ENCODE assay signal across 13 mouse cellular contexts in the genomic region with DNA sequence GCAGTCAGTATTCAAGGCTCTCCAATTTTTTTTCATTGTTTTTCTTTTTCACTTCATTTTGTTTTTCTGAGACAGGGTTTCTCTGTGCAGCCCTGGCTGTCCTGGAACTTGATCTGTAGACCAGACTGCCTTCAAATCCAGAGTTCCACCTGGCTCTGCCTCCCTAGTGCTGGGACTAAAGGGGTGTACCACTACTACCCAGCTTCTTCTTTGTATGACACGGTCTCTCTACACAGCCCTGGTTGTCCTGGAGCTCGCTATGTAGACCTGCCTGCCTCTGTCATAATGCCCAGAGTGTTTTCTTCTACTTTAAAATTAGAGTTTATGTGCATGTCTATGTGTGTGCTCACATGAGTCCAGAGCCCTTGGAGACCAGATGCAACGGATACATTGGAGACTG. TPM values are rescaled to one million over a fixed set of nuclear protein-coding genes. Genes with fewer than 3 reads are reported as not detected.
DNase-seq lines count a peak whose midpoint lies in the region; ATAC-seq and TF ChIP-seq lines count a peak whose summit lies in the region.
"Had no signal": no experiment of that assay in that cellular context is flagged by ENCODE, and none has a peak within 500 bp of the region (broad histone marks: within the 10 kb centered on the region; RNA-seq: fewer than 3 reads in every experiment).

No protein-coding gene starts in this region.

- H3K36me3 ChIP-seq in heart, embryonic 16.5 days (ENCODE audit: control insufficient read depth, insufficient read depth) = no peaks in the 10 kb centered on the region
- no peaks in the 10 kb centered on the region for H3K36me3 ChIP-seq in lung, embryonic 16.5 days (ENCODE audit: control insufficient read depth, insufficient read depth, low read length)
- H3K36me3 ChIP-seq in embryonic facial prominence, embryonic 13.5 days = no peaks in the 10 kb centered on the region
- no peaks in the 10 kb centered on the region for H3K36me3 ChIP-seq in liver, embryonic 15.5 days (replicated peaks)
- H3K36me3 ChIP-seq in hindbrain, embryonic 12.5 days = no peaks in the 10 kb centered on the region
- H3K36me3 ChIP-seq: midbrain, embryonic 13.5 days; neural tube, embryonic 13.5 days had no signal

- no peak overlapping the region for H3K4me3 ChIP-seq in heart, embryonic 16.5 days (ENCODE audit: low read length)
- H3K4me3 ChIP-seq in lung, embryonic 16.5 days (ENCODE audit: low read length) = no peak overlapping the region
- H3K4me3 ChIP-seq in lung, adult 2 months (replicated peaks; ENCODE audit: extremely low read depth, low read depth, low read length) = no peak overlapping the region
- H3K4me3 ChIP-seq in embryonic facial prominence, embryonic 13.5 days = no peak overlapping the region
- no peak overlapping the region for H3K4me3 ChIP-seq in liver, embryonic 15.5 days (replicated peaks)
- H3K4me3 ChIP-seq in hindbrain, embryonic 12.5 days = no peak overlapping the region
- H3K4me3 ChIP-seq: midbrain, embryonic 13.5 days; neural tube, embryonic 13.5 days had no signal

- 66% methylated on average over 3 of the region's 3 CpGs for WGBS in heart, embryonic 16.5 days
- WGBS in lung, embryonic 16.5 days = 65% methylated on average over 3 of the region's 3 CpGs
- WGBS in lung, adult 2 months = 81% methylated on average over 3 of the region's 3 CpGs
- 78% methylated on average over 3 of the region's 3 CpGs for WGBS in embryonic facial prominence, embryonic 13.5 days
- WGBS in liver, embryonic 15.5 days (ENCODE audit: insufficient replicate concordance) = 42% methylated on average over 3 of the region's 3 CpGs
- 91% methylated on average over 3 of the region's 3 CpGs for WGBS in hindbrain, embryonic 12.5 days

- peaks cover 38% of the 10 kb centered on the region for H3K4me1 ChIP-seq in heart, embryonic 16.5 days (ENCODE audit: control insufficient read depth, insufficient read depth, low read length)
- H3K4me1 ChIP-seq in lung, embryonic 16.5 days (replicated peaks; ENCODE audit: control insufficient read depth, insufficient read depth, low read length) = peaks cover 39% of the 10 kb centered on the region
- H3K4me1 ChIP-seq in lung, adult 2 months (ENCODE audit: control insufficient read depth, insufficient read depth, low read length) = peaks cover 3% of the 10 kb centered on the region; the same call in 1 of the 2 replicates
- H3K4me1 ChIP-seq in embryonic facial prominence, embryonic 13.5 days = peaks cover 26% of the 10 kb centered on the region
- peaks cover 46% of the 10 kb centered on the region for H3K4me1 ChIP-seq in liver, embryonic 15.5 days (replicated peaks)
- peaks cover 30% of the 10 kb centered on the region for H3K4me1 ChIP-seq in hindbrain, embryonic 12.5 days

- H3K27ac ChIP-seq in heart, embryonic 16.5 days (ENCODE audit: low read length) = peak overlapping the region; percentile 88
- peak overlapping the region; percentile 55 for H3K27ac ChIP-seq in lung, embryonic 16.5 days (ENCODE audit: low read length)
- H3K27ac ChIP-seq in embryonic facial prominence, embryonic 13.5 days = peak overlapping the region; percentile 55; the same call in 1 of the 2 replicates
- H3K27ac ChIP-seq in liver, embryonic 15.5 days (replicated peaks) = peak overlapping the region; percentile 66
- H3K27ac ChIP-seq in hindbrain, embryonic 12.5 days = no peak overlapping the region
- H3K27ac ChIP-seq: midbrain, embryonic 13.5 days; neural tube, embryonic 13.5 days had no signal

- no peak overlapping the region for H3K9ac ChIP-seq in heart, embryonic 16.5 days (ENCODE audit: low read length)
- no peak overlapping the region for H3K9ac ChIP-seq in lung, embryonic 16.5 days (ENCODE audit: low read length)
- no peak overlapping the region for H3K9ac ChIP-seq in embryonic facial prominence, embryonic 13.5 days
- no peak overlapping the region for H3K9ac ChIP-seq in liver, embryonic 15.5 days
- H3K9ac ChIP-seq in hindbrain, embryonic 12.5 days = no peak overlapping the region
- H3K9ac ChIP-seq: midbrain, embryonic 13.5 days; neural tube, embryonic 13.5 days had no signal

- no peak for DNase-seq in heart, postnatal 4 days
- DNase-seq in lung, adult 2 months = no peak
- DNase-seq: cerebellum, postnatal 10 days; left cerebral cortex, postnatal 4 days; thymus, postnatal 4 days had no signal

- no peak for ATAC-seq in heart, embryonic 16.5 days (replicated peaks; ENCODE audit: extremely low read depth, insufficient read depth, low FRiP score)
- no peak for ATAC-seq in lung, embryonic 16.5 days (ENCODE audit: low read depth)
- no peak for ATAC-seq in embryonic facial prominence, embryonic 13.5 days (ENCODE audit: insufficient number of reproducible peaks, insufficient read depth, low FRiP score, low TSS enrichment, low read depth)
- ATAC-seq in liver, embryonic 15.5 days (ENCODE audit: insufficient read depth) = peak; percentile 27
- no peak for ATAC-seq in hindbrain, embryonic 12.5 days (ENCODE audit: low FRiP score)
- ATAC-seq: midbrain, embryonic 13.5 days had no signal

- TF ChIP-seq POLR2A in lung, adult 2 months (IDR thresholded peaks at IDR 0.05; ENCODE audit: borderline replicate concordance, extremely low read depth, low read depth, low read length) = no peak

- no peak for TF ChIP-seq CTCF in lung, adult 2 months (IDR thresholded peaks at IDR 0.05; ENCODE audit: insufficient read depth, low read length)

- H3K27me3 ChIP-seq in heart, embryonic 16.5 days (ENCODE audit: control insufficient read depth, insufficient read depth, low read length) = no peaks in the 10 kb centered on the region
- H3K27me3 ChIP-seq in lung, embryonic 16.5 days (ENCODE audit: control insufficient read depth, insufficient read depth, low read depth, low read length) = no peaks in the 10 kb centered on the region
- no peaks in the 10 kb centered on the region for H3K27me3 ChIP-seq in embryonic facial prominence, embryonic 13.5 days
- H3K27me3 ChIP-seq in liver, embryonic 15.5 days = no peaks in the 10 kb centered on the region
- no peaks in the 10 kb centered on the region for H3K27me3 ChIP-seq in hindbrain, embryonic 12.5 days
- H3K27me3 ChIP-seq: CH12.LX; midbrain, embryonic 13.5 days; neural tube, embryonic 13.5 days had no signal

- no peaks in the 10 kb centered on the region for H3K9me3 ChIP-seq in heart, embryonic 16.5 days (replicated peaks; ENCODE audit: control insufficient read depth, low read length)
- H3K9me3 ChIP-seq in lung, embryonic 16.5 days (ENCODE audit: control insufficient read depth, low read length) = no peaks in the 10 kb centered on the region
- H3K9me3 ChIP-seq in embryonic facial prominence, embryonic 13.5 days = no peaks in the 10 kb centered on the region
- no peaks in the 10 kb centered on the region for H3K9me3 ChIP-seq in liver, embryonic 15.5 days (replicated peaks)
- no peaks in the 10 kb centered on the region for H3K9me3 ChIP-seq in hindbrain, embryonic 12.5 days (replicated peaks)
- H3K9me3 ChIP-seq: midbrain, embryonic 13.5 days; neural tube, embryonic 13.5 days had no signal

- H3K4me2 ChIP-seq in heart, embryonic 16.5 days (ENCODE audit: low read depth, low read length) = no peak overlapping the region
- no peak overlapping the region for H3K4me2 ChIP-seq in lung, embryonic 16.5 days (ENCODE audit: low read depth, low read length)
- H3K4me2 ChIP-seq in embryonic facial prominence, embryonic 13.5 days = no peak overlapping the region
- H3K4me2 ChIP-seq in liver, embryonic 15.5 days = no peak overlapping the region
- H3K4me2 ChIP-seq in hindbrain, embryonic 12.5 days (replicated peaks) = no peak overlapping the region
- H3K4me2 ChIP-seq: midbrain, embryonic 13.5 days; neural tube, embryonic 13.5 days had no signal

RNA-seq across cellular contexts. Expression of a gene that starts 27.3 kb away (rescaled TPM):
- polyA plus RNA-seq in heart, embryonic 16.5 days (2015; fragmentation: Nextera tagmentation; extraction: Ambion mirVana) = 3.2 and 3.6 TPM in 2 replicates
- 10 to 100 TPM; 18.8 to 19.3 TPM for total RNA-seq in heart, postnatal 4 days (2021)
- 5.2 and 6.1 TPM in 2 replicates for polyA plus RNA-seq in lung, embryonic 16.5 days (2015; fragmentation: Nextera tagmentation; extraction: Ambion mirVana)
- 13.7 and 19.8 TPM in 2 replicates for polyA plus RNA-seq in lung, adult 2 months (2012; rRNA removed)
- polyA plus RNA-seq in embryonic facial prominence, embryonic 13.5 days (2015; fragmentation: Nextera tagmentation; extraction: Ambion mirVana) = 4.7 and 5.2 TPM in 2 replicates
- polyA plus RNA-seq in liver, embryonic 15.5 days (2015; fragmentation: Nextera tagmentation; extraction: Ambion mirVana) = 3.4 and 4.7 TPM in 2 replicates
- polyA plus RNA-seq in hindbrain, embryonic 12.5 days (2016; fragmentation: Nextera tagmentation; extraction: Ambion mirVana) = 3.7 and 3.9 TPM in 2 replicates
